Mouse (Mus musculus) layer of hippocampus, postnatal 36 days (tissue): ENCODE measurements around the gene Gm5580. TPM values are rescaled to one million over a fixed set of nuclear protein-coding genes. Genes with fewer than 3 reads are reported as not detected.
"Not testable (repeated sequence)": the region's sequence is repeated elsewhere in the genome, so short reads cannot be mapped to it uniquely, and the experiment has no call there.

Experiments used
- DNase-seq, 2 experiments: peaks; one replicate each; pipeline ENCODE4 v3.0.0; 2022
- total RNA-seq, 2 experiments: library from RNA; stranded (reverse); gene quantifications; 2 replicates each; pipeline ENCODE4 v1.2.3; 2021

The Gm5580 gene
- total RNA-seq: 1 to 10 TPM; 1.8 to 2.4 TPM

DNA sequence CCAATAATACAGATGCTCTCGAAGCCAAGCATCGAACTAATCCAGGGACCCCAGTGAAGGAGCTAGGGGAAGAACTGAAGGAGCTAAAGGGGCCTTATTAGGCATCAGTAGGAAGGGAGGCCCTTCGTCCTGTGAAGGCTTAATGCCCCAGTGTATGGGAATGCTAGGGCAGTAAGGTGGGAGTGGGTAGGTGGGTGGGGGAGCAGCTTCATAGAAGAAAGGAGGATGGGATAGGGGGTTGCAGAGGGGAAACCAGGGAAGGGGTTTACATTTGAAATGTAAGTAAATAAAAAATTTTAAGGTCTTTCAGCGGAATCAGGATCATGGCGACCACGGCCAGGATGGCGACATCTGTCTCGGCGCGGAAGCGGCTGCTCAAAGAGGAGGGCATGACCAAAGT is at the start of gene Gm5580:
Gene Gm5580, plus strand, starts transcription at position 301 of the 400 bp plus-strand sequence.
- not testable (repeated sequence) for DNase-seq

DNA sequence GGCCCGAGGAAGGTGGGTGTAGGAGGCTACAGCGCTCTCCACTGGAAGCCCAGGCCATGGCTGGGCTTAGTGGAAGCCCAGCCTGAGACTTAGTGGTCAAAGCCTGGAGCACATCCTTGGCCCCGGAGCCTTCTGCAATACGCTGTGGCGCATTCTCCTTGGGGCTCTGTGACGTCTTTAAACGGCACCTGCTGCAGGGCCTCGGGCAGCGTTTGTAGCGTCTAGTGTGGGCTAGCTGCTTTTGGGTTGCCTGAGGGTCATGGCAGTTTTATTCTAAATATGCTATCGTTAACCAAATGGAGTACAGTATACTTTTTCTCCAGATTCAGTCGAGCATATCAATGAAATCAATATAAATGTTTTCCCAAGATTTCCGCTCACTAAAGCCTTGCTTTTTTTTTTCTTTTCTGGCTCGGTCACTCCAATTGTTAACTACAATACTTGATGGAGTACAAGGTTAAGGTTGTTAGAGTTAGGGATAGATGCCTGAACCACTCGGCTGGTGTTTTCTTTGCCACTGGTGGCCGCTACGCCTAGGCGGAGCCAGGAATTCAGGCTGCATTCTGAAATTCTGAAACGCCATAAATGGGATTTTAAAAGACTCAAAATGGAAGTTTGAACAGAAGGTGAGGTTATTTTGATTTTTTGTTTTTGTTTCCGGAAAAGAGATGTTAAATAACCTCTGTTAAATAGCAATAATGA is 44.5 kb upstream of the Gm5580 start, which contains the start of gene Olfr212:
Gene Olfr212, plus strand, starts transcription at position 215 of the 702 bp plus-strand sequence.
- DNase-seq: not testable (repeated sequence)

- no peak for DNase-seq
These were observed 36.1 kb upstream of the Gm5580 start for GRCm38 (mm10) chr6:116514832-116515231.

GRCm38 (mm10) chr6:116538156-116538555 is 12.8 kb upstream of the Gm5580 start, which contains the start of gene Olfr213:
TSS of gene Olfr213 (plus strand) at chr6:116538456.
- no peak for DNase-seq

DNA sequence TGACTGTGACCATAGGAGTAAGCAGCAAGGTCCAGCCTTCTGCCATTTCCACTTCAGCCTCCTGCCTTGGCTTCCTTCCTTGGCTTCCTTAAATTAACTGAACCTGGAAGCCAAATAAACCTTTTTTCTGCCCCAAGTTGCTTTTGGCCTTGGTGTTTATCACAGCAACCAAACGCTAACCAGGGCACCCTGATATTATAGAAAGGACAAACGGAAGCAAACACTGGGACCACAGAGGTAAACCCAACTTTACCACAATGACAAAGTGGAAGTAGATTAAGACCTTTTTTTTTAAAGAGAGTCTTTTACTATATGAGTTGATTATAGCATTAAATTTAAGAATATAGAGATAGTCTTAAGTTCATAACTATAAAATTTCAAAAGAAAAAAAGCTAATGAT is 8.4 kb upstream of the Gm5580 start:
- DNase-seq: no peak

GRCm38 (mm10) chr6:116553935-116554334 is 3.0 kb downstream of the Gm5580 start, which contains the start of gene Olfr214:
TSS of gene Olfr214 (plus strand) at chr6:116554235.
- DNase-seq: no peak

DNA sequence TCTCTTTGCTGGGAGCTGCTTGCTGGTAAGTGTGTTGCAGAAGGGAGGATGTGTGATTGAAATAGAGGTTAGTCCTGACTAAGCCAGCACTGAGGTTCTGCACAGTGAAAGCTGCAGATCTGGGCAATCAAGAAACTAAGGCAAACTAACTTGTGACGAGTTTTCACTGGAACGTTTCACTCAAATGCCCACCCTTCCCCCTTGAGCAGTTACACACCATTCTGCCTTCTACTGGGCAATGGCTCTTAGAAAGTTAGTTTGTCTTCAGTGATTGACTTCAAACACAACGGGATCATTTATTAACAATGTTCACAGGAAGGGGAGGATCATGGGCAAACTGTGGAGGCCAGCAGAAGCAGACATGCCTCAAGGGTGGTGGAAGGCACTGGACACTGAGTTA is 4.0 kb downstream of the Gm5580 start:
- no peak for DNase-seq

DNA sequence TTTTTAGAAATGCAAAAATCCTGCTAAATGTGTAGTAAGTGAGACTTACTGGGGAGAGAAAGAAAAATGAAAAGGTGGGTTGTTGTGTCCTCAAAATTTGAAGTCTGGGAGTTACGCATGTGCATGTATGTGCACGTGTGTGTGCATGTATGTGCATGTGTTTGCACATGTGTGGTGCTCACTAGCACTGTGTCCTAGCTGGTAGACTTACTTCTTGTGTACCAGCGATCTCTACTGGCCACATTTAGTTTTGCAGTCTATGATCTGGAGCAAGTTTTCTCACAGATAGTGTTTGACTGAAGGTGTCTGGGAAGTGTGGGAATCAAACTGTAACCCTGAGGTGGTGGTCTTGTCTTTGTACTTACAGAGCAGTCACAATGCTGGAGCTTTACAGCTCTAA is 18.9 kb downstream of the Gm5580 start:
- peak in 1 of 2 experiments; percentile 7 for DNase-seq

DNA sequence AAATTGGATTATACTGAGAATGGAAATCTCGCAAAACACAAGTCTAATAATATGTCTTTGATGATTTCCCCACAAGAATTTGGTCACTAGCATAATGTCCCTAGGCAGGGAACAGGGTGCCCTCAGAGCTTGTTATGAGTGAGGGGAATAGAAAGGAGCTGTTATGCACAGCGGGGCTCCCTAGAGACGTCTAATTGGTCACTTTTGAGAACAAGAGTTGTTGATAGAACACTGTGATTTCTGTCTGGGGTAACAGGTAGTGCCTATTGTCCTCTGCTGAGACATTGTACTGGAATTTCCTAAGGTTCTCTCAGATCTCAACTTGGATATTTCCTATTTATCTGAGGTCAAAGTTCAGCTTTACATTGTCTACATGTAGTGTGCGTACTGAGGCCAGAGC is 33.2 kb downstream of the Gm5580 start, which contains the start of gene Olfr215:
Gene Olfr215, minus strand, starts transcription at position 101 of the 400 bp plus-strand sequence.
- DNase-seq: no peak

- not testable (repeated sequence) for DNase-seq
These were observed 50.0 kb downstream of the Gm5580 start for GRCm38 (mm10) chr6:116600969-116601368.

Other genes with a start within 250 kb of the Gm5580 start
- 10 to 100 TPM; 57.4 to 58.7 TPM for gene March8, start 213.1 kb upstream of the Gm5580 start, total RNA-seq
- 1 to 10 TPM; 1.4 to 1.7 TPM for gene Alox5, start 90.0 kb upstream of the Gm5580 start, total RNA-seq
- not detected for gene Olfr211, start 62.0 kb upstream of the Gm5580 start, total RNA-seq
- not detected for gene Olfr212, start 44.6 kb upstream of the Gm5580 start, total RNA-seq
- gene Olfr213, start 12.7 kb upstream of the Gm5580 start, total RNA-seq: not detected
- not detected for gene Olfr214, start 3.1 kb downstream of the Gm5580 start, total RNA-seq
- not detected for gene Olfr215, start 33.1 kb downstream of the Gm5580 start, total RNA-seq
- gene Zfp422, start 77.9 kb downstream of the Gm5580 start, total RNA-seq: 10 to 100 TPM; 22.0 to 23.0 TPM
- gene Depp1, start 99.5 kb downstream of the Gm5580 start, total RNA-seq: 1 to 10 TPM; 2.4 to 2.5 TPM
- 1 to 10 TPM; 2.6 to 2.7 TPM for gene Rassf4, start 122.8 kb downstream of the Gm5580 start, total RNA-seq
- under 1 TPM; 0.22 to 0.81 TPM for gene Tmem72, start 165.8 kb downstream of the Gm5580 start, total RNA-seq